Mouse (Mus musculus): ENCODE results near the gene Negr1. TPM values are rescaled to one million over a fixed set of nuclear protein-coding genes. Genes with fewer than 3 reads are reported as not detected.

The Negr1 gene
- total RNA-seq, 1 experiment from 2014 or later: 6.0 TPM

DNA sequence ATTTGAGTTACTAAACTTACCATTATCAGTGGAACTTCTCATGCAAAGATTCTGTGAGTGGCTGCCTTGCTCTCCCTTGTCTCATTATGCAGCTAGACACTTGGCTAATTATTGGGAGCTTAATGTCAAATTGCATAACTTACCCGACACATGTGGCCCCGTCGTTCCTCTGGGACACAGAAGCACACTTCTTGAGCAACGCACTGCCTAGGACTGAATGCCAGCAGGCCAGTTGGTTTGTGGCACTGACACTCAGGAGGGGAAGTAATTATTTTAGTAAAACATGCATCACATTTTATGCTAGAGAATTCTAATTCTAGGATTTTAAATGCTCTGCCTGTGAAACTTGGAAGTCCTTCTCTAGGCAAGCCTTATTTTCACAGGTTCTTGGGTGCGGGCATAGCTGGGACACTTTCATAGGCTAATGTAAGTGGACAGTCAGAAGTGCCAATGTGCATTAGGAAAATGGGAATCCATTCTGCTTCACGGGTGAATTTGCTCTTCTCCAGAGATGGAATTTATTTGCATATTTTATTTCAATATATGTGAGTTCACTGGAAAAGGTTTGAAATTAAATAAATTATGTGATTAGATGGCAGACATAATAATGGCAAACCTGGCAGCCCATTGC, 234.6 kb downstream of the Negr1 start:
- DNase-seq: peak; percentile 13

DNA sequence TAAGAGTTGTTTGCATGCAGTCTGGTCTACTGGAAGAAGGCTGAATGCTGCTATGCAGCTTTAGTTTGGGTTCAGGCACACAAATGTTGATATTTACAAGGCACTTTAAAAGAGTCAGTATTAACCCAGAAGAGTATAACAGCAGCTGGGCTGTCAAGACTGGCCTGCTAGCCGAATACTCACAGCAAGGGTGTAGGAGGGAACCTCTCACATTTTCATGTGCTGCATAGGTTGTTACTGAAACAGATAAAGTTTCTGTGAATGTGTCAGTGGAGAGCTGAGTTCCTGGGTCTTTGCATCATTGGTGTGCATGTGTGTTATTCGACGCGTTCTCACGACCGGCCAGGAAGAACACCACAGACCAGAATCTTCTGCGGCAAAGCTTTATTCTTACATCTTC, 237.6 kb downstream of the Negr1 start:
- no peak for DNase-seq

DNA sequence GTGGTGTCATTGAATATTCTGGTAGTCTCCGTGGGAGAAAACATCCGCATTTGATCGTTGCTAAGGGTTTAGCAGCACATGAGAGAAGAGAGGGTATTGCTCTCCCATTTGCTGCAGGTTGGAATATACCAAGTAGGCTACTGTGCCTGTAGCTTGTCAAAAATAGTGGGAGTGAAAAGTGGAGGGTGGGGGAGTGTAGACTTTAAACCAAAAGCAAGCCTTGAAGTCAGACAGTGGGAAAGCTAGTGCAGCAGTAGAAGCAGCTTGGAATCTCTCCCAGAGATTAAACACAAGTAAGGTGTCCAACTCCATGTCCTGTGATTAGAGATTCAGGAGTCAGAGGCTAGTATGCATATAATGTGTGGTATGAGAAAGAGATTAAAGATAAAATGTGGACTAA, 248.2 kb downstream of the Negr1 start:
- DNase-seq: no peak

DNA sequence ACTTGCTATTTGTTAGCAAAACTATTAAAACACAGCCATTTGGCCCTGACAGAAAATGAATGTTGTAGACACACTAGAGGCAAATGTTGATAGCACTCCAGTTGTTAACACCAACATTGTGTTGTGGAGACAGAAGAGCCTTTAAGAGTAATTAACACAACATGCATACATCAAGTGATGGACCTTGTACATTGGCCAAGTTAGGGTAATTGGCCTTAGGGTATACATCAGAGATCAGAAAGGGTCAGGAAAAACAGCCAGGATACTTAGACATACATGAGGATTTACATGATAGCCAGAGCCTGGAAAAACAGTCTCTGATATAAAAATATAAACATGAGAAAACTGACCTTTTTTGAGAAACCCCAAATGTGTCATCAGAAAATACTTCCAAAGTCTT, 255.3 kb downstream of the Negr1 start:
- no peak for DNase-seq

DNA sequence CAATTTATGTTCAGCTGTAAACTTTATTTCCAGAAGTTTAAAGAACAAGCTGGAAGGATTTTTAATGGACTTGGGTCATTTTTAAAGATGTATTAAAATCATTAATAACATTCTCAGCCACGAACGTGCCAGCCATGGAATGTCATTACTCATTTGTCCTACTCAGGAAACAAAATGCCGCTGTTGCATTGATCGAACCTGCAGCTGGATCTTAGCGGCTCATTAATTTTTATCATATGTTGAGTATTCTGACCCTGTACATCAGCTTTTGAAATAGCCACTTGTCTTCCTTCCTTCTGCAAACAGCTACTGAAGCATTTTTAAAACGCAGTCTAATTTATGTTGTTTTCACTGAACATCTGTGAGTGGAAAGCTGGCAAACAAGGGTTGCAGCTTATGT, 255.9 kb downstream of the Negr1 start:
- DNase-seq: no peak

DNA sequence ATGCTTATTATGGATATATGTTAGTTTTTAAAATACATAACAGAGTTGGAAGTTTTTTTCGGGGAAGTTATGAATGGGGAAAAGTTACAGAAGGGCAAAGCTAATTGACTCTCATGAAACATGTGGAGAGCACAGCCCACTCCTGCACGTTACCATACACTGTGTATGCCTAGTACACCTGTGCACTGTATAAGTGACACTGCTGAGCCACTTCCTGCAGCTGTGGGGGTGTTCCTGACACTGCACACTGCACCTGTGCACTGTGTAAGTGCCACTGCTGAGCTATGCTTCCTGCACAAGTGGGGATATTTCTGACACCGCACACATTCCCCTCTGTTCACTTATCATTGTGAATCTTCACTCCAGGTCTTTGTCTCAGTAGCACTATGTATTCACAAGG, 261.4 kb downstream of the Negr1 start:
- DNase-seq: no peak

DNA sequence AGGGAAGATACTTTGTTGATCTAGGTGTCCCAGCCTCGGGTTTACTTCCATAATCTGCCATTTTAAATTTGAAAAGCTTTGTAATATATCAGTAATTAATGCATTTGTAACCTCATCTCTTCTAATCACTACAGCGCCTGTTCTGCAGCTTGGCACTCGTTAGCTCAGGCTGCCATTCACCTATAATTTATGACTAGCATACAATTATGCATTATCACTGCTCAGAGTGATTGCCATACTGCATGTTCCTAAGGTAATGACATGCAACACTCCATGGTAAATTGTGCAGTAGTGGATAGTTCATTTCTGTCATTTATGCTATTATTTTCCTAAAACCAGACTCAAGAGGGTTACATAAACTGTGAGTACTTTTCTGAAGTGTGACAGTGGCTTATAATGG, 272.3 kb downstream of the Negr1 start:
- no peak for DNase-seq

DNA sequence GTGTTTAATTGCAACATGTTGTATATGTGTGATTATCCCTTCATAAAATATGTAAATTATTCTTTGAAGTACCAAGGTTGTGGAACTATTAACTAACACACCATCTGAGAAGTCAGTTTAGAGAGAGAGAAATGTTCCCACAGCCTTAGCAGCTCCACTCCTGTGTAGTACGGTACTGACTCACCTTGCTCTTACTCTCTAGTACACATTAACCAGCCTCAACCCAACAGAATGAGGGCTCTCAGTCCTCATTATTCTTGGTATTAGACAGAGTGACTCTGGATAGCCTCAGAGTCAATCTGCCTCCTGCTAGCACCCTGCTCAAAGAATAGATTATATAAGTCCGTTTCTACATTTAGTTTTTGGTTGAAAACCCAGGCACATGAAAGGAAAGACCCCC, 277.0 kb downstream of the Negr1 start:
- DNase-seq: no peak

DNA sequence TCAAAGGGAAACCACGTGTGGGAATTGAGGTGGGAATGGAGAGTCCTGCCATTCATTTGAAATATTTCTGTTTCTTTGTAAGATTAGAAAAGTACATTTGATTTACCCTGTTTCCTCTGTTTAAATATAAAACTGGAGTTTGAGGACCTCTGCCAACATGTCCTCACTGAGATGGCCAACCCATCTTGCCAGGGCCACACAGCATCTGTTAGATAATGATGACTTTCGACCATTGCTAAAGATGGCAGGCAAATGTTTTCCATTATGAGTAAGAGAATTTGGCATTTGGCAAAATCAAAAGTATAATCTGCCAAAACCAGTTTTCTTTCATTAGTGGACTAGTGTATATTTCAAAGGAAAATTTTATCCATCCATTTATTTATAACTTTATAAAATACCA, 286.8 kb downstream of the Negr1 start:
- DNase-seq: no peak

DNA sequence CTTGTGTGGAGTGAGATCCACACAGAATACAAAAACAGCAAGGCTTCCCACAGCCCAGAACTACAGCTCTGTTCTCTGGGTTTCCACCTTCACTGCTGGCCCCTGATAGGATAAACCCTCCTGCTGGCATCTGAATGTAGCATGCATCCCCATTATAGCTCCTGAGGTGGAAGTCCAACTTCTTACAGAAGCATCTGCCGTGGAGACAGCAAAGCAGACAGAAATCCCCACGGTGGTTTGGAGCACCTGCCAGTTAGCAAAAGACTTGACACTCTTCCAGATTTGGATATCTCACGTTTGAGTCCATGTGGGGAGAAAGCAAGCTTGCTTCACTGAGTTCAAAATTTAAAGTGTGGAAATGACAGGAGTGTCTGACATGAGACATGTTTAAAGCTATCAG, 290.3 kb downstream of the Negr1 start:
- no peak for DNase-seq

DNA sequence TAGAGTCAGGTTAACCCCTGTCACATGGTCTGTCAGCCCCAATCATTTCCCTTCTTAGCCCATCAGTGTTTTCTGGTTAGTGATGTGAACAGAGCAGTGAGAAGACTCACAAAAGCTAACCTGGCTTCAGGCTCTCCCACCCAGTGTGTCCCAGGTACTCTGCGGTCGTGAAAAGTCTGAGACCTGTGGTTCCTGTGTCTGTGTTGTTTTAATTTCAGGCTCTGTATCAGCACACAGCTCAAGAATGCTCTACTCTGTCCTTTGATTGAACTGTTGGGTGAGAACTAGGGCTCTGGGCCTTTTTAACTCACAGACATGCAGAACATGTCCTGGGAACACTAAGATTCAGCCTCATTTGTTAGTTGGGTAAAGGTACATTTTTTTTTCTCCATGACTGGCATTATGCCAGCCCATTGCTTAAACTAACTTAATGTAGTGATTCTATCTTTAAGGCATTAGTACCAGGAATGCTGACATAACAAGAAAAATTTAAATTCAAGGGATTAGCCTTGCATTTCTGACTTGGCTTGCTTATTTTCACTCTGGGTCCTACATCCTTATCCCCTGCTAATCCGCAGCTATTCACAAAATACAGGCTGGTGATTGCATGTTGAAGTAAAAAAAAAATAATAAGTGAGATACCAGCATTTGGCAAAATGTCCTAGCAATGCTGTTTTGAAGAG, 308.8 kb downstream of the Negr1 start:
- no peak for DNase-seq

DNA sequence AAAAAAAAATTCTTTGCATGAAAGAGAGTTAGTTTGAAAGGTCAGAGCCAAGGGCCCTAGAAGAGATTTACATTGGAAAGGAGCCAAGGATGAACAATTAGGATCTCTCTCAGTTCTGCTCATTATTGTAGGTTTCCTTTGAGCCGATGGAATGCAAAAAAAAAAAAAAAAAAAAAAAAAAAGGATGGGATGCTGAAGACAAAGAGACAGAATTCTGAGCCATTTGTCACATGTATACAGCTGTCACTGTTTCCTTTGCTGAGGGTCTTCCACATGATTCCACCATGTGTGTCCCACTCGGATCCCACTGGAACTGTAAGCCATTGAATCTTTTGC, 309.3 kb downstream of the Negr1 start:
- no peak for DNase-seq

DNA sequence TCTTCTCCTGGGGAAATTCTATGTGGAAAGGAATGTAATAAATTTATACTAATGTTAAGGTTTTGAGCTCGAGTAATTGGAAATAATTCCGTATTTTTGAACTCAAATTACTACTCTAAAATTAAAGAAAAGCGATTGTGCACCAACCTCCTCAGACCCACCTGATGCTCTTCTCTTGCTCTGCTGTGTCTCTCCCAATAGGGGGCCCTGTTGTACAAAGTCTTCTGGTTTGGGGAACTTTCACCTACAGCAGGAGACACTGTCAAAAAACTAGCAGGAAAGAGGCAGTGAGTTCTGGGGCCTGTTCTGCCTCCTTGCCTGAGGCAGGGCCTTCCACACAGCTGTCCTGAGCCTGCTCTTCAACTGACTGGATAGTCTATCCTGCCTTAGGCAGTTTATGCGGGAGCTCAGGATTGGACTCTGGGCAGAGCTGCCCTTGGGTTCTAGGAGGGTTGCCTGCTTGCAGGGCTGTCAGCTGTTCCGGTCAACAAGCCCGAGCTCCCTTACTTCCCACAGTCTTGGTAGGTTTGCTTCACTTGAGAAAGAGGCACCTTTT, 310.1 kb downstream of the Negr1 start:
- peak; percentile 24 for DNase-seq

DNA sequence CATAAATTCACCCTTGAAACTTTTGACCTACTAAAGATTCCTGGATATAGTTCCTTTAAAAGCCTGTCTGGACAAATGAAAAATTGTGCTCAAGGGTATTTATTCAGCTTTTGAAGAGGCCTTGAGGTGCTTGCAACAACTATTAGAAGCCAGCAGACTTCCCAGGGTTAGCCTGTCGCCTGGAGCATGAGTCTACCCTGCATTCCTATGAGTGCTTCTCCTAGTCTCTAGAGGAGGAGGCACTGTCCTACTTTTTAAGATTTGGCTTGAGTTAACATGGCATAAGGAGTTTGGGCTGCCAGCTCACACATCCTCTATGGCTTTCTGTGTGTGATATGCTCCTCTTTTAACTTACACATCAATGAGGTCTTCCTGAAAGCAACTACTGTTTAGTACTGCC, 315.0 kb downstream of the Negr1 start:
- peak; percentile 8 for DNase-seq

DNA sequence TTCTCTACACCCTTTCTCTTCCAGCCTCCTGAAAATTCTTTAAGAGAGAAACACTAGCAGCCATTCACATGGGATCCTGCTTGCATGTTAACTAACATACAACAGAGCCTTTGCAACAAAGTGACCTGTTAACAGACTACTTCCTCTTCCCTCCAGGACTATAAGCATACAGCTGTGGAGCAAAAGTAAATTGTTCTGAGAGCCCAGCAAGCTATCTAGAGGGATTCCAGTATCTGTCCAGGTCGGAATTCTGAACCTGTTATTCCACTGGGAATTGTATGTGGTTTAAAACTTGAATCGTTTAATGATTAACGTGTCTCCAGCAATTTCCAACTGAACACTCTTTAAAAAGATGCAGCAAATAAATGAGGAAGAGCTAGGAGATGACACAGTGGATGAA, 320.5 kb downstream of the Negr1 start:
- no peak for DNase-seq

DNA sequence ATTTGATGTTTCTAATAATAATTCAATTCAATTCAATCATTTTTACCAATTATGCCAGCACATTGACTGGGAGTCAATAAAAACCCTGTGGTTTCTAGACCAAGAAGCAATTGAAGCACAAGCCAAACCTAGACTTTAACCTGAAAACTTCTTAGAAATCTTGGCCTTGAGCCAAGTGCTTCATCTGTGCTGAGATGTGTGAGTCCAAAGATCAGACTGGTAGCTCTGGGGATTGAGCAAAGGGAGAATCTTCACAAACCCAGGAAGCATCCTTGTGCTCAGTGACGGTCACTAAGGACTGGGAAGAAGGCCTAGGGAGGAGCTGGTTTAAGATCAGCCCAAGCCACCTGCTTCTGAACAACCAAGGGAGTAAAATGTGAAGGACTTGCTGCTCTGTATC, 322.3 kb downstream of the Negr1 start:
- DNase-seq: no peak

DNA sequence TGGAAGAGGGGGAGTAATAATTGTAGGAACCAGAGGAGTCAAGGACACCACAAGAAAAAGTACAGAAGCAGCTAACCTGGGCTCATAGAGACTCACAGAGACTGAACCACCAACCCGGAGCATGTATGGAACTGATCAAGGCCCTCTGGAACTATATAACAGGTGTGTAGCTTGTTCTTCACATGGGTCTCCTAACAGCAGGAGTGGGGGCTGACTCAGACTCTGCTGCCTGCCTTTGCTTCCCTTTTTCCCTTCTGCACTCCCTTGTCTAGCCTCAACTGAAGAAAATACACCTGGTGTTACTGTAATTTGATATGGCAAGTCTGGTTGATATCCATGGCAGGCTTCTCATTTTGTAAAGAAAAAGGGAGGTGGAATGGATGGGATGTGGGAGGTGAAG, 324.1 kb downstream of the Negr1 start:
- no peak for DNase-seq

DNA sequence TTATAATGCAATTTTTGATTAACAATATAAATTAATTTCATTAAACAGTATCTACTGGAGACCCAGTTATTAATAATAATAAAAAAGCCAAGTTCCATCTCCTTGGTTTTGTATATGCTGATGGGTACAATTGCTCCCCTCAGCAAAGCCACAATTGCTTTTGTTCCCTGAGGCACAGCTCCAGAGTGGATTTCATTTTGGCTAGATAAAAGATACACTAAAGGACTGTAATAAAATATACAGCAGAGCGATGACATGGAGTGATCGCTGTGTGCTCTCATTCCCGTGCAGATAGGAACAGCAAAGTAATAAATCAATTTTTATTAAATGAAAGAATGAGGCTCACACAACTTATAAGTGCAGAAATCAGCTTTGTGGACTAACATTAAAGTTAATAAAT, 325.3 kb downstream of the Negr1 start:
- no peak for DNase-seq

DNA sequence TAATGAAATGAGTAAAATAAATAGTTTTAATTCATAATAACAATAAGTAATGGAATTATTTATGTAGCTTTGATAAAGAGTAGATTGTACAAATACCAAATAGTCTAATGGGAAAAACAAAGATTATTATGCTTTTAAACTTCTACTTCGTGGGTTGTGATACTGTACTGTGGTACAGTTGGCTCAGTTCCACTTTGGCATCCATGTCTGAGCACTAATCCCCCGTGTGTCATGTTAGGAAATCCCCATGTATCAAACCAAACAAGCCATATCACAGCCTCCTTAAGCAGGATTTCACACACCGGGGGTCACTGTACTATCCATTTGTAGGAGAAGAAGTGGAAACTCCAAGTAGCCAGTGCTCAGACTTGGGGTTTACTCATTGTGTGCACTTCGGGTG, 329.4 kb downstream of the Negr1 start:
- DNase-seq: no peak

DNA sequence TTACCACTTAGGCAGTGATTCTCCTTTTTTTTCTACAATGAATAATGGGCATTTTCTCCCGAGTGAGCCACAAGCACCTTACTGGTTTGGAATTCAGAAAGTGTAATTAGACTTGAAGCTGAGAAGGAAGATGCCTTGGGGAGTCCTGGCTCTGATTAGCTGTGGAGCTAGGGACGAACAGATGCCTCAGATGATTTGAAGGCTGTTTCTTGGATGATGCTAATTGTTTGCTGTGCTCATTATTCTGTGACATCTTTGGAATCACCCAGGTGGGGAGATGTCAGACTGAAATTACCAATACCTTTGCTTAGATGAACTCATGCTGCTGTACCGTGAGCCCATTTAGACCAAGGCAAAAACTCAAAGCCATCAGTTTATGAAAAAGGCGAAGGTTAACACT, 333.7 kb downstream of the Negr1 start:
- DNase-seq: no peak

DNA sequence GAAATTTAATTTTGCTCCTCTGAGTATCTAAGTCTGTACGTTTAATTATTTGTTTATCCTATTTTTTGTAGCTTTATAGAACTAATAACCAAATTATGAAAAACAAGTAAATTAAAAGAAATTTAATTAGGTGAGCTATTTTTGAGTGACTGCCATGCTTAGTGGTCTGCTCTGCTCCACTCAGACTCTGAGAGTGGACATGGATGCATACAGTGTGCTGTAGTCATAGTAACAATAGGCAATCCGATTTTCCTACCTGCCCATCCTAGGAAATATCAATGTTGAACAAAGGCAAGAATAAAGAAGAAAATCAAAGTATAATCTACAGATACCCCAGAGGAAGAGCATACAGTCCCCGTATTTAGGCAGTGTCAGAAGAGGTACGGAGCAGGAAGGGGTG, 334.5 kb downstream of the Negr1 start:
- no peak for DNase-seq

DNA sequence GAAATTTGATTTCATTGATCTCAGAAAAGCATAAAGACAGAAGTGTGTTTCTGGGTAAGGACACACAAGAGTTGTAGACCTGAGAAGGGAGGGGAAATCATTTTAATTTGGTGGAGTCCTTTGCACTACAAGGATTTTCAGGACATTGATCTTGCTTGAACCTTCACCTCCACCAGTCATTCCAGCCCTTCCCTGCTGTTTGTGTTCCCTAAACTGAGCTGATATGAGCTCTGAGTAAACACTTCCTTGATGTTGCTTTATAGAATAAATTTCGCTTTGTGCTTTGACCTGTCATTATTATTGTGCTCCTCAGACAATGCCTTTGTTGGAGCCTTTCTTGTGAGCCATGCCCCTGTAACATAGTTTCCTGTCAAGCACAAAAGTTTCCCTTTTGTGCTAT, 335.0 kb downstream of the Negr1 start:
- no peak for DNase-seq

DNA sequence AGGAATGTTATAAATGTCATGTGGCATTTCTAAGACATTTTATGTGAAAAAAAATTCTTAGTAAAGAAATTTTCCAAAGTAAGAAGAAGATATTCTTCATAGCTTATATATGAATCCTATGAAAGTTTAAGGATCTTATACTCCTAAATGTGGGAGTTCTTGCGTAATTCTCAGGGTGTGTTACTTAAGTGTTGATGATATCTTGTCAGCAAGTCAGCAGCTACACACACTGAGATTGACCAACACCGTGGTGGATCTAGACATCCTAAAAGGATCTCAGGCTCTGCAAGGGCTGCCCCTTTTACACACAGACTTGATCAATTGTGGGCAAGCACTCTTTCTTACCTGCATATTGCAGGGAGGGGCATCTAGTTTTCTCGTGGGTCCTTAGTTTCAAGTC, 339.5 kb downstream of the Negr1 start:
- DNase-seq: no peak

DNA sequence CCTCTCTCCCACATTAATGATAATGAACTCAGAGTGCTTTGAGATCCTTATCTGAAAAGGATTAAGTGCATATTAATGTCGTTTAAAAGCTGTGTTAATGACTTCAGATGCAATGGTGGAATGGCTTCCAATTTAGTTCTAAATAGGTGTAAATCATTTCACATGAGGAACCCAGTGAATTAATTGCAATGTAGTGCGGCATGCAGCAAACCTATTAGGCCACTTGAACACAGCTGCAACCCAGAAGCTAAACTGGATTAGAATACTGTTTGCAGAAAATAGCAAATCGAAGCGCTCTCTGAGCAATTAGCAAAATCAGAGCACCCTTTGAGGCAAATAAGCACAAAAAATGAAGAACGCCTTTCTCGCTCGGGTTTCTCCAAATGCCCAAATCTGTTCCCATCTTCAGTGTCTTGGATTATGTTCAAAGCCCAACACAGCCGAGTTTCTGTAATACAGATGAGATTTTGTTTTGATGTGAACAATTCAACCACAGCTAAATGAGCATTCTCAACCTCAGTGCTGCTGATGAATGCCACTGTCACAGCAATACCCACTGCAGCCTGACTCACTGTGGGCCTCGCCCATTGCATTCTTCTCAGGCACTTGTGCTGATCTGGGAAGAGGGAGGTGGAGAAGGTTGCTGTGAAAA, 342.5 kb downstream of the Negr1 start:
- no peak for DNase-seq

Measured in adrenal gland, postnatal 14 days (tissue).